ENCODE assay signal across 25 mouse cellular contexts in the genomic region with DNA sequence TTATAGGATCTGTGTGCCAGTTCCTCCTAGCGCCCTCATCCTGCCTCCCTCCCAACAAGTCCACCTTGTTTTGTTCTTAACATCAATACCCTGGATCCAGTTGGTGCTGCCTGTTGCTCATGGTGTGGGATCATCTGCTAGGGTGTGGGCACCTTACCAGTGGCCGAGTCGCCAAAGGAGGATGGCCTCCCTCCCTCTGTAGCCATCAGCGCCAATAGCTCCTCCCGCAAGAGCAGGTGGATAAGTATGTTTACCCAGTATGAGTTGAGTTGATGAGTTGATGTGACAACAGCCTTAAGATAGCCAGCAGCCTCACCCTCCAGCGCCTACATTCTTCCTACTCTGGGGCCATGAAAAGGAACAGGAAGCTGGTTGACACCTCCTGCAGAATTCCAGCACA. TPM values are rescaled to one million over a fixed set of nuclear protein-coding genes. Genes with fewer than 3 reads are reported as not detected.
"Had no signal": no experiment of that assay in that cellular context is flagged by ENCODE, and none has a peak within 500 bp of the region (broad histone marks: within the 10 kb centered on the region; RNA-seq: fewer than 3 reads in every experiment).

No protein-coding gene starts in this region.

- H3K27ac ChIP-seq: forebrain, embryonic 15.5 days; heart, adult 2 months; hindbrain, embryonic 10.5 days; hindbrain, embryonic 12.5 days; hindbrain, embryonic 14.5 days; intestine, embryonic 15.5 days; left cerebral cortex, adult 2 months; limb, embryonic 10.5 days; limb, embryonic 12.5 days had no signal

- H3K4me1 ChIP-seq: limb, embryonic 12.5 days had no signal

- H3K9me3 ChIP-seq: forebrain, embryonic 15.5 days; heart, embryonic 12.5 days; hindbrain, embryonic 12.5 days; intestine, embryonic 15.5 days; limb, embryonic 10.5 days; limb, embryonic 12.5 days had no signal

- H3K27me3 ChIP-seq: forebrain, embryonic 15.5 days; heart, embryonic 12.5 days; hindbrain, embryonic 12.5 days; intestine, embryonic 15.5 days; limb, embryonic 12.5 days had no signal

- H3K4me2 ChIP-seq: forebrain, embryonic 15.5 days; heart, embryonic 12.5 days; hindbrain, embryonic 12.5 days; hindbrain, embryonic 14.5 days; intestine, embryonic 15.5 days; limb, embryonic 12.5 days had no signal

- H3K9ac ChIP-seq: forebrain, embryonic 15.5 days; forebrain, postnatal 0 days; heart, embryonic 12.5 days; hindbrain, embryonic 12.5 days; hindbrain, embryonic 14.5 days; intestine, embryonic 15.5 days; limb, embryonic 12.5 days had no signal

- H3K4me3 ChIP-seq: forebrain, embryonic 15.5 days; heart, adult 2 months; heart, embryonic 12.5 days; hindbrain, embryonic 10.5 days; hindbrain, embryonic 12.5 days; intestine, embryonic 15.5 days; left cerebral cortex, adult 2 months; limb, embryonic 10.5 days; limb, embryonic 12.5 days had no signal

- DNase-seq: forebrain, postnatal 0 days; gastrocnemius, postnatal 10 days; gastrocnemius, postnatal 25 days; heart, adult 11 months; heart, adult 2 months; heart, postnatal 10 days; heart, postnatal 4 days; kidney, adult 18-20 months; kidney, adult 8-10 months; kidney, postnatal 10 days; kidney, postnatal 4 days; layer of hippocampus, adult 9-11 months; liver had no signal

- ATAC-seq: forebrain, embryonic 15.5 days; forebrain, postnatal 0 days; hindbrain, embryonic 16.5 days; inflammation-experienced regulatory T-cells, adult 6 months; intestine, embryonic 15.5 days had no signal

- H3K36me3 ChIP-seq: intestine, embryonic 15.5 days had no signal

RNA-seq across cellular contexts. Expression of a gene that starts 5.4 kb away (rescaled TPM):
- polyA plus RNA-seq: heart, embryonic 14.5 days; inflammation-experienced regulatory T-cells, adult 6 months had no signal

RNA-seq across cellular contexts. Expression of a gene that starts 36.6 kb away (rescaled TPM):
- polyA plus RNA-seq: inflammation-experienced regulatory T-cells, adult 6 months had no signal
